Mouse (Mus musculus) regulatory T cell (primary cell): ENCODE results near the gene Cntn1.
"Not testable (repeated sequence)": the region's sequence is repeated elsewhere in the genome, so short reads cannot be mapped to it uniquely, and the experiment has no call there.

ENCODE experiments used
- in situ Hi-C: fragments of 300-600 bp; cut with MboI, MseI; formaldehyde crosslinking; loops from one replicate; pipeline ENCODE4 v1.15.1; 2025; ENCODE audit warnings: high pct_unique_total_duplicates

The Cntn1 gene

DNA sequence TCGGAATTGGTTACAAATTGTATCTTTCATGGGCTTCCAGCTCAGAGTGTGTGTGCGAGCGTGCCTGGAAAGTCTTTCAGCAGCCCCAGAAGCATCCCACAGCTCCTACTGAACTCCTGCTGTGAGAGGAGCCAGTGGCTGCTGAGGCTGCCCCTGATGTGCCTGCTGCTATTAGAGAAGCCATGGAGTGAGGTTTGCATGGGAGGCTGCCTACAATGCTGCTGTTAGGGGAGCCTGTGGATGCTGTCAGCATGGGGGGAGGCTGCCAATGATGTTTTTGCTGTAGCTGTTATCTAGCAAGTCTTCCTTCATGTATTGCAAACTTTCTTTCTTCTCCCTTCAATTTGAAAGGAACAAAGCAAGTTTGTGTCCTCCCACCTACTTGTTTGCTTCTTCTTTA lies 217.4 kb downstream of the Cntn1 start:
- in situ Hi-C loops = no loop called here

DNA sequence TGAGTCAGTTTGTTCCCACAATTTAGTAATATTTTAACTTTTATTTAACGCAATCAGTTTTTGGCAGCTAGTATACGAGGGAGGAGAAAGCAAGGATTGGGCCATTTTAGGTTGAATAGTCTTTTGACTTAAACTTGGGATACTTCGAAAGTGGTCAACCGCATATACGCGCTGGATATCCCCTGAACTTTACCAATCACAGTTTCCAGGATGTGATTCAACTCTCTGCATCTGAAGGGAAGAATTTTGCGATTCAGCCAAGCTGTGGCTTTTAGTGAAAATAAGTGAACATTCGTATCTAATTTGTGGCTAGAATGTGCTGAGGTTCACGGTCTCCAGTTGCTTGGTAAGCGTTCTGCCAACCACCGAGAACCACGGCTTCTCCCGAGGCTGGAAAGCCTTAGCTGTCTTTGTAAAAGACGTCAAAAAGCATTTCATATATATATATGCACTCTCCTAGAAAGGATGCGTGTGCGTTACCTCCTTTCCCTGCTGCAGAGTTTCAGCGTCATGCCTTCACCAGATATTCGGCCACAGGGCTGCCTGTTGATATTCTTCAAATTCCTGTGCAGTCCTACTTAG lies 217.9 kb downstream of the Cntn1 start:
- in situ Hi-C loops = no loop called here

DNA sequence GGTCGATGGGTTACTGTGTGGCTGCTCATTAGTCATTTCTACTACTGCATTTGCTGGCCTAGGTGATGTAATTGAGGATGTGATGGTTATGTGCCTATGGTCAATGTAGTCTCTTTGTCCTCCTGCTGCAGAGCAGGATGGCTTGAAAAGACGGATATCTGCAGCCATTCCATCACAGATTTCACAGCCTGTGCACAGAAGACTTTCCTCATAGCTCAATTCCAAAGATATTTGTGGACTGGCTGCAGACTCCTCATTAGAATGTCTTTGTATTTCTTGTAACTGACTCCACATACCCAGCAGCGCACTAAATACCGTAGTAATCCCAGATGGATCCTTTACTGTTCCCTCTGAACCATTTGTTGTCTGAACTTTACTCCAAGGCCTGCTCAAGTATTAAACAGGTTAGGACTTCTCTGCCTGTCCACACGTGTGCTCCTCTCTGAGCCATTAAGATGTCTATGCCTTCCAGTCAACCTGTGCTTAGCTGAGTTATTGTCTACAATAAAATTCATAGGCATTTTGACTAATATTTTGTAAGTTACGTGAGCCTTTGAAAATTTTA lies 220.9 kb downstream of the Cntn1 start:
- in situ Hi-C loops = loop anchor here (10.0 kb wide), 2 partner anchors 943 to 1283 kb away; no protein-coding TSS in a partner anchor

DNA sequence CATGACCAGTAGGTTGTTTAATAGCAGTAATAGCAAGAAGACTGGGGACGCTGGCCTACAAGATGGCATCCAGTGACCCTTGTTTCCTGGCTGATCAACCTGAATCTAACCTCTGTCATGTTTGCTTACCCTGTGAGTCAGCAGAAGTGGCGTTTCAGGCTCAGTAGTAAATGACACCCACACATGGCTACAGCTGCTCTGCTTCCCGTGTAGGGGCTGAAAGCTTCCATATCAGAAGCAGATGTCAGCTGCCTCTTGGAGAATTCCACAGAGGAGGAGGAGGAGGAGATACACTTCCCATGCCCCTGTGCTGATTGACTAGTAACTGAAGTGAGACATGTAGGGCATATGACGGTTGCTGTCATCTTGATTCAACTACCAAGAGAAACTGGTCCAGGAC lies 225.9 kb downstream of the Cntn1 start:
- in situ Hi-C loops = loop anchor here (10.0 kb wide), 2 partner anchors 938 to 1278 kb away; no protein-coding TSS in a partner anchor

DNA sequence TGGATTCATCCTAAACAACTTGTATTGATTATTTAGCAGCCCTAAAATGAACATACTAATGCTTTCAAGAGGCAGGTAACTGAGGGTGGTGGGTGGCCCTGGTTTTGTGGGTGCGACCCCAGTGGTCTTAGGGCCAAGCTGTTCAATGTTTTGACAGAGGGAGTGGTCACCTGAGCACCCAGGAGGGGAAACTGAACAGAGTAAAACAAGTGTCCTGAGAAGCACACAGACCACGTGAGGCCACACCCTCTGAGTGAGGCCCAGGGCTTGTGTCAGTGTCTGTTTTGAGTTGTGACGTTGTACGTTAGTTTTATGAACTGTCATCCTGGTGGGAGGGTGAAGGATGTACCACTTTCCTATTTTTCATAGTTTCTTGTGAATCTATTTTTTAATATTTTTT lies 227.0 kb downstream of the Cntn1 start:
- in situ Hi-C loops = loop anchor here (10.0 kb wide), 2 partner anchors 937 to 1277 kb away; no protein-coding TSS in a partner anchor

DNA sequence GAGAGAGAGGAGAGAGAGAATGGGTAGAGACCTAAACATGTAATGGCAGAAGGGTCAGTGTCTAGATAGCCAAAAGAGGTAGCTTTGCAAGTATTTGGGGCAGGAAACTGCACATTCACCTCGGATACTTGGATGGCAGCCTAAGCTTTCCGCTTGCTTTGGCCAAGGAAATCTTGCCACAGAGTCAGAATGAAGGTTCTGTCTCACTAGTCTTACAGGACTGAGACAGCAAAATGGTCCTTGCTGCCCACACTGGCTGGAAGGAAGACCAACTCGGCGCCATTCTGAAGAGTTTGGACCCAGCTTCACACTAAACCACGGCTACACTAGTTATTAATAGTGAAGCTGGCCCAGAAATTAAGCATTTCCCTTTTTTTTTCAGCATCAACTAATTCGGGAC lies 230.0 kb downstream of the Cntn1 start:
- in situ Hi-C loops = no loop called here

DNA sequence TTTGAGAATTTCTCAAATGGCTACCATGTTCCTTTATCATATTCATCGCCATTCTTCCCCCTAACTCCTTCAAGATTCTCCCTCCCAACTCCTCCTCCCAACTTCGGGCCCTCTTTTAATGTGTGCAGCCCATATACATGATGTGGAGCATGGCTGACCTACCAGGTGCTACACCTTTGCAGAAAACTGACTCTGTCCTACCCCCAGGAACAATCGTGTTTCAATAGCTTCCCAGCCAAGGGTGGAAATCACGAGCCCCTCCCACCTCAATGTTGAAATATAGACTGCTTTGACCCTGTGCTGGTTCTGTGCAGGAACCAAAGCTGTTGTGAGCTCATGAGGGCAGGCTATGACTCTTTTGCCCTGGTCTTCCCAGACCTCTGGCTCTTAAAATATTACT lies 236.7 kb downstream of the Cntn1 start:
- in situ Hi-C loops = no loop called here

DNA sequence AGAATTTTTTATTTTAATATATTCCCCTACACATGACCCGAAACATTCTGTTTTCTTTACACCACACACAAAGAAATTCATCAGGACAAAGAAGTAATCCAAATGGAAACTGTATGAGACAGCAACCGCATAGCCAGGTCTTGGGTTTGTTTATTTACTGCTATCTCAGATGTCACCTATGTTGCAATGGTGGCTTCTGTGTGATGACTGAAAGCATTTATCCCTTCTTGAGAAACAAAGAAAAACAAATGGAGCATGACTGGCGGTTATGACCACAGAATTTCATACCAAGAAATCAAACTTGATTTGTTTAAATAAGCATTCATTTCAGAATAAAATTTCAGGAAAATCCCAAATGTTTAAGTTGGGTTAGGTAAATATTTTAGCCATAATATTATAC lies 245.5 kb downstream of the Cntn1 start:
- in situ Hi-C loops = no loop called here

DNA sequence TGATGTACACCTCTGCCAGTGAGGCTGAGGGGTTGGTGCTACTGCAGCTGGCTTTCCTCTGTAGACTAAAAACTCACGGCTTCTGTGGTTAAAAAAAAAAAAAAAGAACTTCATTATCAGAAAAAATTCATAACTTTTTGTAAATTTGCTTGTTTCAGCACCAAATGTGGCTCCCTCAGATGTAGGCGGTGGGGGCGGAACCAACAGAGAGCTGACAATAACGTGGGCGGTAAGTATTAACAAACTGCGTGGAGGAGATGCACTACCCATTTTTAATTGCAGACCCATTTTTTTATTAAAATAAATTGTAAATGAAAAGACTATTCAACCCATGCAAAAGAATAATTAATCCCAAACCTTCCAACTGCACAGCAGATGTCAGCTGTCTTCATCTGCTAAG lies 251.8 kb downstream of the Cntn1 start:
- in situ Hi-C loops = no loop called here

DNA sequence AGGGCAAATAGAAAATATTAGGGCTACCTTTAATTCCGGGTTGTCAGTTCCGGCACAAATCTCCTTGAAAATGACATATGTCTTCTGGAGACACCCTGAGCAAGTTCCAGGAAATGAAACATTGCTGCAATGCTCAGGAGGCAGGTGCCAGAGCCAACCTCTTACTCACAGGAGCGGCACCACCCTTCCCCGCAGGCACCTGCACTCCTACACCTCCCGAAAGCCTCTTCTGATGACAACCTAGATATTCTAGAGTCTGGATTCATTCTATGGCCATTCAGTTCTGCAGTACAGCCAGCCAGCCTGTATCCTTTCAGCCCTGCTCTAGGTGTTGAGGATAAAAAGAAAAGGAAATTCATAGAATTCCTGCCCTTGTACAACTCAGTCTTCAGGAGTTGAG lies 253.3 kb downstream of the Cntn1 start:
- in situ Hi-C loops = no loop called here

DNA sequence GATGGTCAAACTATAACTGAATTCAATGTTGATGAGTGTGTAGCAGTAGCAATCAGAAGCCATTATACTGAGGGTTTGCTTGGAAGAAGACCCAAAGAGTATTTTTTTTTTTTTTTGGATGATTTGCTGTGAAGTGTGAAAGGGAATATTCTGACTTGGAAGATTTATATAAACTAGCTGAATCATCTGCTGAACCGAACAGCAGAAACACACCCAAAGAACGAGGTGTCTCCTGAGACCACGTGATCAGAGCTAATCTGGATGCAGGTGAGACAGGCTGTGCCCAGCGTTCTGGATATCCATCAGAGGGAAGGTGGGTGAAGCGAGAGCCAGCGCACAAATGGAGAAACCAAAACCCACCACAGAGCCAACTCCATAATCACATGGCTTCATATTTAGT lies 271.0 kb downstream of the Cntn1 start:
- in situ Hi-C loops = no loop called here

DNA sequence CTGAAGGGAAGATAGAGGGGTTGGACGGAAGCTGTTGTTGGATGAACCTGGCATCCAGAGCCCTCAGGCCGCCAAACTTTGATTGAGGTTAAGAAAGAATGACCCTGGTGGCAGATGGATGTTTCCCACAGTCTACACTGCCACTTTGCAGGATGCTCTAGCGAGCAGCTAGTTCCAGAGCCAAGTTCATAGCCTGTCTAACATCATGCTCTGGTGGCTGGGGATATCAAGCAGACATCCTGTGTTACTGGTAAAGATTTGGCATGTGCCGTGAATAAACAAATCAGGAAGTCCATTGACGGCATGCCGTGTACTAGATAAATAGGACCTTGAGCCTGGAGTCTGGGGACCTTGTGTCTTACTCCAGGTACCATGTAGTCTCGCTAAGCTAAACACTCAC lies 276.1 kb downstream of the Cntn1 start:
- in situ Hi-C loops = no loop called here

DNA sequence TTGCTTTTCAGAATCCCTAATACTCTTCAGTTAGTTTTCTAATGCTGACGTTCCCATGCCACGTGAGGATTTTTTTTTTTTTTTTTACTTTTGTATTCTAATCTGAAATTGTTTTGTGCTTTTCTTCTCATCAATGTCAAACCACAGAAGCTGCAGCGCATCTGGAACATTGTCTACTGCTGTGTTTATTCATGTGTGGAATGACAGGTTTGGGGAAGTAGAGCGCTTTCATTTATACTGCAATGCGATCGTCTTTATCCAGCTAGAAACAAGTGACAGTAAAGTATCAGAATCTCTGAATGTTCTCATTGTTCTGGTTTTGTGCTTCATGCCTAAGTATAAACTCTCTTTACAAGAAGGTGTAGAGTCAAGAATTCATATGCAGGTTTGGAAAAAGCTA lies 289.3 kb downstream of the Cntn1 start:
- in situ Hi-C loops = no loop called here

DNA sequence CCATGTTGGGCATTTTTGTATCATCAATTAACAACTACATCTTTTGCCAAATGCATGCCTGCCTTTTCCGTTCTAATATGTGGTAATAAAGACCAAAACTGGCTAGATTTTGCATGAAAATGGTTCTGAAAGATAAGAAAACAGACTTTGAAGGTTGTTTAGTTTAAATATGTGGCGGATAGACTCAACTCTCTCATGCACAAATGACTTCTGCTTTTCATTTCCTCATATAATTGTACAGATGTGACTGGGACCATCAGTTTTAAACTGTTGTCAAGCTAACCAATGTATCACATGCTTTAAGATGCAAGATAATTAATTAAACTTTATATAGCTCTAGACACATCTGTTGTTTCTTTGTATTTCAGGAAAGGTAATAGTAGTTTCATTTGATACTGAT lies 290.5 kb downstream of the Cntn1 start:
- in situ Hi-C loops = no loop called here

DNA sequence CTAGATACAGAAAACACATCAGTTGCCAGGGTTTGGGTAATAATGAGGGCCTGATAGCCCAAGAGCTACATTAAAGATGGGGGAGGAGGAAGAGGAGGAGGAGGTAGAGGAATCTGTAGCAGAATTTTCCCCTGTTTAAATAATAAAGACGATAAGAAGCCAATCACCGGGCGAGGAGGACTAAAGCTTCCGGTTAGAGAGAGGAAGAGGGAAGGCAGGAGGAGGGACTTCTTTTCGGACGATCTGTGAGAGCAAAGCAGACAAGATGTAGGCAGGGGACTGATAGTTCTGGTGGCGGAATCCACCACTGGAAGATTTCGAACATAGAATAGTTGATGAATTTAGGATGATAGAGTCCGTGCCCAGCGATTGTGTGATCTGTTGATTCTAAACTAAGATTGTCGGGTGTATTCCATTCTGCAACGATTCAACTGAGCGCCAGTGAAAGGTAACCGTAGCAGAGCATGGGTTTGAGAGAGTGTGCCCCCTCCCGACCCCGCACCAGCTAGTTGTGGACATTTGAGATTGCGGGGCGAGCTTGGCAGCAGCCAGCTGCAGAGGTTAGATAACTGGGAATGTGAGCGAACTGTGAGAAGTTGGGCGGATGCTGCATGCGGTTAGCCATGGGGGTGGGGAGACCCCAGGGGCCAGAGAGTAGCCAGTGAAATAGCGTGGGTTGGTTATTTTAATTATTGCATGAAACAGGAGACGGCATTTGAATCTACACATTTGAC lies 293.3 kb downstream of the Cntn1 start:
- in situ Hi-C loops = no loop called here

DNA sequence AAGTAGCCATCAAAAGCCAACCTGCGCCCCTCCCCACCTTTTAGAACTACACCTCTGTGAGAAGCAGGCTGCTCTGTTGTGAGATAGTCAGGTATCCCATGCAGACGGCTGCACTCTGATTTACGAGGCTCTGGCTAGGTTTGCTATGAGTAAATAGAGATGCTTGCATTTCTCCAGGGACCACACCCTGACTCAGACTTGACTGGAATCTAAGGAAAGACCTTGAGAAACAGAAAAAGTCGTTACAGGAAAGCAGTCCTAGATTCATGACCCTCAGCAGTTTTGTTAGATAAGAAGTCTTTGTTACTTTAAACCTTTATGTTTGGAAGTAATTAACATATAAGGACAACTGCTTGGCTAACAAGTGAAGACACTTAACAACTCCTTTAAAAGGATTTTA lies 296.5 kb downstream of the Cntn1 start:
- in situ Hi-C loops = no loop called here

DNA sequence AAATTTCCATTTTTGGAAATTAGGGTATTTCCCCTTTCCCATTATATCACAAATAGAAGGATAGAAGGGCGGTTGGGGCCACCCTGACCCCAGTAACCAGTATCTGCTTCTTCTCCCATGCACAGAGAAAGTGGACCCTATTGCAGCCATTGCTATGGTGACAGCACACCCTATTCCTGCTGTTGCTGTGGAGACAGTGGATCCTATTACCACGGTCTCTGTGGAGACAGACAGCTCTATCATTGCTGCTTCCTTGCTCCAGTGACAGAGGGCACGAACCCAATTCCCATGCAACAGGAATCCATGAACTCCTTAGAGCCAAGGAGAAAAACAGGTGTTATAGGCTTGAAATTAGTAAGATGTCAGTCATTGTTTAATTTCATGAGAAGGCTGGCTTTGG lies 296.9 kb downstream of the Cntn1 start:
- in situ Hi-C loops = no loop called here

DNA sequence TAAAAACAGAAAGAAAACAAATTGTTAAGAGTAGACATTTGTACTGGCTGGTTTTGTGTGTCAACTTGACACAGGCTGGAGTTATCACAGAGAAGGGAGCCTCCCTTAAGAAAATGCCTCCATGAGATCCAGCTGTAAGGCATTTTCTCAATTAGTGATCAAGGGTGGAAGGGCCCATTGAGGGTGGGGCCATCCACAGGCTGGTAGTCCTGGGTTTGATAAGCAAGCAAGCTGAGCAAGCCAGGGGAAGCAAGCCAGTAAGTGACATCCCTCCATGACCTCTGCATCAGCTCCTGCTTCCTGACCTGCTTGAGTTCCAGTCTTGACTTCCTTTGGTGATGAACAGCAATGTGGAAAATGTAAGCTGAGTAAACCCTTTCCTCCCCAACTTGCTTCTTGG lies 297.5 kb downstream of the Cntn1 start:
- in situ Hi-C loops = not testable (repeated sequence)

DNA sequence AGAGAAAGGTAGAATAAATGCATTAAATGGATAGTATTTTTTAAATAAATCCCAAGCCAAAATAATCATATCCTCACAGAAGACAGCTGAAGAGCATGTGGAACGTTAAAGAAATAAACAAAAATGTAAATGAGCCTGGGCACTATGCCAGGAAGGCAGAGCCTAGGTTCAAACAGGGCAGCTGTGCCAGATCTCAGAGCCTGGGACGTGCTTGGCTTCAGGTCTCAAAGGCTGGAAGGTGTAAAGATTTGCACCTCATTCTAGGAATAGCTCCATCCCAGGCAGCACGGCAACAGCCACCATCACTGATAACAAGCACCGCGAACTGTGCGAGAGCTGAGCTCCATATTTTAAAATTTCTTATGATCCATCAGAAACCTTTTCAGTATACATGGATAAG lies 313.2 kb downstream of the Cntn1 start:
- in situ Hi-C loops = no loop called here

DNA sequence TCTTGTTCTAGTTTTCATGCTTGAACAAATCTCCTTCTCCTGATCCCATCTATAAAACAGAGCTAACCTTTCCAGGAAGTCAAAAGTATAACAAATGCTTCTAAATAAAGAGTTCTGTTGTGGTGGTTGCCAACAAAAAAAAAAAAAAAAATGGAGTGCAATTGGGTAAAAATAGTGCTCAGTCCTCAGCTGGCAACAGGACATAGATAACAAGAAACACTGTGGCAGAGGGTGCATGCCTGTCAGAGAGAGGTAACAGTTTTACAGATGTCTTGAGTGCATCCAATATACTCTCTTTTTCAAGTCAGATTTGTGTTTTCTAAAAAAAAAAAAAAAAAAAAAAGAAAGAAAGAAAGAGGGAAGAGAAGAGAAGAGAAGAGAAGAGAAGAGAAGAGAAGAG lies 313.6 kb downstream of the Cntn1 start:
- in situ Hi-C loops = no loop called here
